Mouse (Mus musculus) heart, adult 9 months (tissue): Measurements from ENCODE around the gene Fbln2.

Experiments used
- DNase-seq, 2 experiments: peaks; one replicate each; pipeline ENCODE4 v3.0.0; 2022; ENCODE audit warnings: low spot score in 2 of 2

The Fbln2 gene

GRCm38 (mm10) chr6:91192421-91192820, 19.8 kb upstream of the Fbln2 start:
- DNase-seq = no peak

- DNase-seq = no peak
Observed at GRCm38 (mm10) chr6:91192851-91193545, 19.3 kb upstream of the Fbln2 start.

GRCm38 (mm10) chr6:91198456-91198855, 13.8 kb upstream of the Fbln2 start:
- DNase-seq = no peak

- no peak for DNase-seq
Observed at GRCm38 (mm10) chr6:91200429-91201188, 11.6 kb upstream of the Fbln2 start.

DNA sequence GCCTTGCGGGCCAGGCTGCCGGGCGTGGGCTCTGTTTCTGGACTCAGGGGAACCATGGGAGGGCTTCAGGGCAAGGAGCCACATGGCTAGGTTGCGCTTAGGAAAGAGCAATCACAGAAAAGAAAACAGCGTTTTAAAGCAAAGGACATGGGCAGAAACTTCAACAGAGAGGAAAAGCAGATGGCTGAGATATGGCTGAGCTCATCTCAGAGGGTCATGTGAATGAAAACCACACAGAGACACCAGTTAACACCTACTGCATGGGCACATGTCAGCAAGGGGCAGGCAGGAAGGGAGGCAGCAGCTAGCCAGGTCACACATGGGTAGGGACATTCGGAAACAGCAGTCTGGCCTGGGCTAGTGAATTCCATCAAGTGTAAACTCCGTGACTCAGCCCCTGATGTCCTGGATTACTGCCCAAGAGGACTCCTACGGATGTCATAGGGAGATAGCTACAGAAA, 10.3 kb upstream of the Fbln2 start:
- DNase-seq = peak; percentile 70 to 78

- no peak for DNase-seq
Observed at GRCm38 (mm10) chr6:91202571-91202970, 9.7 kb upstream of the Fbln2 start.

DNA sequence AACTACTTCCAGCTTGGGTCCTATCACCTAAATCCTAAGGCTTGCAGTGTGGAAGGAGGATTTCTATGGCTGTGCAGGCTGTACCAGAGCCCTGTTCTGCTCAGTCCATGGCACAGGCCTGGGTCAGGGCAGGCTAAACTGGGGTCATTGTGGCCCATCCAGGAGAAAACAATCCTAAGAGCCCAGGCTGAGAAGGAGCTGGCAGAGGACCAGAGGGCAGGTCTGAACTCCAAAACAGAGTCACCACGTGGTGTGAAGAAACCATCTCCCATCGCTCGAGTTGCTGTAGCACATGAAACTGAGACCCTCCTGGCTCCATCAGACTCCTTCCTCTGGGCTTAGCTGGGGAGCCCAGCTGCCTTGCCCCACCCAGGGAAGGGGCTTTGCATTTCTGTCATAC, 6.9 kb upstream of the Fbln2 start:
- no peak for DNase-seq

- DNase-seq = no peak
Observed at GRCm38 (mm10) chr6:91205791-91206190, 6.5 kb upstream of the Fbln2 start.

DNA sequence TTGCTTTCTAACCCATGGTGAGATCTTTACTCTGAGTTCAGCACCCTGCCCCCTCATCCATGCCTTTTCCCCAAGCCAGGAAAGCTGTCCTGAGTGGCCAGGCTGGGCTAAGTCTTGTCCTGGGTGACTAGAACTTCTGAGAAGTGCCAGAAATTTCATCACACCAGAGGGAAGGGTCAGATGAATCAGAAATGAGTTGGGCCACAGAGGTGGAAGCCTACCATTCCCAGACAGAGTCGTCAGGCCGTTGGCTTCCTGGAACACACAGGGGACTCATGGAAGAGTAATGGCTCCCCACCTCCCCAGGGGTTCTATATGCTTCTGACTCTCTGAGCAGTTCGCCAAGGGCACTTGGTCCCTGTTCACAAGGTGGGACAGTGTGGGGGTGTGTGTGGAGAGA, 4.8 kb upstream of the Fbln2 start:
- no peak for DNase-seq

- DNase-seq = no peak
Observed at GRCm38 (mm10) chr6:91209780-91210179, 2.5 kb upstream of the Fbln2 start.

- no peak for DNase-seq
Observed at GRCm38 (mm10) chr6:91210852-91211251, 1.4 kb upstream of the Fbln2 start.

GRCm38 (mm10) chr6:91212571-91212970, 316 bp downstream of the Fbln2 start:
- DNase-seq = peak; percentile 79 to 82

- no peak for DNase-seq
Observed at GRCm38 (mm10) chr6:91213287-91214218, 1.3 kb downstream of the Fbln2 start.

GRCm38 (mm10) chr6:91215454-91215853, 3.2 kb downstream of the Fbln2 start:
- no peak for DNase-seq

DNA sequence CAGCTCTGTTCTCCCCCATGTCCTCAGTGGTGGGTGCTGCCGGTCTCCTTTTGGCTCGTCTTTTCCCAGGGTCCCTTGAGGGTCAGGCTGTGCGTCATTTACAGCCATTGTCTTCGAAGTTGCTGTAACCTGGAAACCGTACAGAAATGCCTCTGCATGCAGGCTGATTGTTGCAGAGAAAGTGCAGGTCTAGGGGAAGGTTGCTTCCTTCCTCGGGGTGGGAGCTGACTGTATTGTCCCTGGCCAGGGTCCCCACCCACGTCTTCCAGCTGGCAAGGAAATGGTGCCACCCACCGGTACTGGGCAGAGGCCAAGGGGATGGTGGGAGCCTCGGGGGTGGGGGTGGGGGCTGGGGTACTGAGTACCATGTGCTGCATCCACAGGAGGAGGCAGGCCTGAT, 6.2 kb downstream of the Fbln2 start:
- peak; percentile 37 to 56 for DNase-seq

GRCm38 (mm10) chr6:91218871-91219270, 6.6 kb downstream of the Fbln2 start:
- no peak for DNase-seq

DNA sequence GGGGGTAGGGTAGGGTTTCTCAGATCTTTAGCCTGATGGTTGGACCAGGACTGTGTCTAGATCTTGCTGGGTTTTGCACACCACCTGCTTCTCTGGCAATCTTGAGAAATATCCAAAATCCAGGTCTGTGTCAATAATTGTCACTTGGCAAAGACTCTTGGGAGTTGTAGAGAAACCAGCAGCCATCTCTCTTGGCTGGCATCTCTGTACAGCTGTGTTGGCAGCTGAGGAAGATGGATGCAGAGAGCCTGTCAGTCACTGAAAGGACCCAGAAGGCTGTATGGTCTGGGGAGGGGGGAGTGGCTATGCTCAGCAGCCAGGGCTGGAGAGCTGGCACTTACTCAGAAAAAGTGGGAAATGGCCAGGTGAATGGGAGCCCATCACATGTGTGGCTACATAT, 7.8 kb downstream of the Fbln2 start:
- DNase-seq = no peak

- DNase-seq = no peak
Observed at GRCm38 (mm10) chr6:91221094-91221493, 8.8 kb downstream of the Fbln2 start.

- DNase-seq = peak; percentile 61 to 69
Observed at GRCm38 (mm10) chr6:91222694-91223346, 10.6 kb downstream of the Fbln2 start.

GRCm38 (mm10) chr6:91224939-91225338, 12.7 kb downstream of the Fbln2 start:
- peak; percentile 57 to 78 for DNase-seq

DNA sequence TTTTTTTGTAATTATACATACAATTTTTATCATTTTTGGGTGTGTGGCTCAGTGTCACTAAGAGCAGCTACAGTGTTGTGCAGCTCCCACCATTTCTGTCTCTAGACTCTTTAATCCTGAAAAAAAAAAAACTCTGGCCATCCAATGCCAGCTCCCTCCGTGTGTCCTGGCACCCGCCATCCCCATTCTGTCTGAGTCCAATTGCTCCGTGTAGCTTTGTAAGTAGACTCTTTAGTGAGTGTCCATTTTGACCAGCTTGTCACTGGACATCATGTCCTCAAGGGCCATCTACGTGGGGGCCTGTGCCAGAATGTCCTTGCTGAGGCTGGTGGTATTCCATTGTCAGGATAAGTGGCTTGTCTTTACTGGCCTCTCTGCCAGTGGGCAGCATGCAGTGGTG, 13.1 kb downstream of the Fbln2 start:
- no peak for DNase-seq

- DNase-seq = no peak
Observed at GRCm38 (mm10) chr6:91226058-91226457, 13.8 kb downstream of the Fbln2 start.
